Mouse (Mus musculus): Measurements from ENCODE around the gene Arid3c. TPM values are rescaled to one million over a fixed set of nuclear protein-coding genes. Genes with fewer than 3 reads are reported as not detected.
"Not testable (repeated sequence)": the region's sequence is repeated elsewhere in the genome, so short reads cannot be mapped to it uniquely, and the experiment has no call there.

Arid3c gene
- total and polyA plus RNA-seq, 3 experiments = not detected

DNA sequence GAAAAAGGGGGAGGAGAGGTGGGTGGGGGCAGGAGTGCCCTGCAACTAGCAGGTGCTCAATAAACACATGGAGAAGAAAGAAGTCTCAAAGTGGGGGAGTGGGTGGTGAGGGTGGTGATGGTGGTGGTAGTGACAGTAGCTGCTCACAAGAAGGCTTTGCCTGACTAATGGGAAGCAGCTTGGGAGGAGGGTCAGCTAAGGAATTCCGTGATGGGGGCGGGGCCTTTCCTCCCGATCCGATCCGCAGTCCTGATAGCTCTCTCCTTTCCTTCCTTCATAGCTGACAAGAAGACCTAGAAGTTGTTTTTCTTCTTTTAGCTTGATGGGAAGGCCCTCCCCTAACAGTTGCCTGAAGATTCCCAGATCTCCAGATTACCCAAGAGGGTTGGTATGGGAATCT lies 26.3 kb downstream of the Arid3c start:
- in situ Hi-C loops (cut with MboI; ENCODE audit: low pct_ligation_motif_present, low pct_unique_long_range_greater_than_20kb, low sequenced_read_pairs) (no loop called here), dilution Hi-C loops (cut with MboI; ENCODE audit: extremely low pct_ligation_motif_present, extremely low pct_unique_long_range_greater_than_20kb, low sequenced_read_pairs) (no loop called here)
- H3K27ac ChIP-seq (ENCODE audit: insufficient read depth, low read depth) = no peak overlapping the region
- no peaks in the 10 kb centered on the region for H3K36me3 ChIP-seq (replicated peaks in 1 of 2; ENCODE audit: control insufficient read depth in 1 of 2, insufficient read depth in 1 of 2, low read length in 1 of 2)
- no peaks in the 10 kb centered on the region for H3K79me2 ChIP-seq (replicated peaks; ENCODE audit: control insufficient read depth, extremely low read depth, insufficient read depth, poor library complexity, severe bottlenecking)
- H3K4me2 ChIP-seq (ENCODE audit: insufficient read depth, low read depth, poor library complexity, severe bottlenecking) = no peak overlapping the region
- peaks cover 7 to 18% of the 10 kb centered on the region in 2 experiments for H3K4me1 ChIP-seq (ENCODE audit: control insufficient read depth in 1 of 2, insufficient read depth in 2 of 2)
- no peak for DNase-seq (ENCODE audit: extremely low read depth)
- no peak overlapping the region for H3K4me3 ChIP-seq (replicated peaks in 1 of 3; ENCODE audit: low read depth in 2 of 3, low read length in 2 of 3, poor library complexity in 1 of 3)
- no peak overlapping the region for H3K9ac ChIP-seq (ENCODE audit: insufficient read depth, low read depth)
- H3K9me3 ChIP-seq (replicated peaks; ENCODE audit: low read length) = no peaks in the 10 kb centered on the region
- no peak for TF ChIP-seq RAD21 (IDR thresholded peaks at IDR 0.05; ENCODE audit: low read depth, low read length)
- TF ChIP-seq ZC3H11A (IDR thresholded peaks at IDR 0.05; ENCODE audit: low read depth, low read length) = no peak
- TF ChIP-seq CHD2 (IDR thresholded peaks at IDR 0.05; ENCODE audit: low read length) = no peak
- TF ChIP-seq CTCF (conservative IDR thresholded peaks at IDR 0.05 in 1 of 2, IDR thresholded peaks at IDR 0.05 in 1 of 2; ENCODE audit: low read depth in 2 of 2, low read length in 2 of 2) = no peak
- no peak for TF ChIP-seq TCF12 (IDR thresholded peaks at IDR 0.05; ENCODE audit: low read depth, low read length)
- TF ChIP-seq TBP (conservative IDR thresholded peaks at IDR 0.05; ENCODE audit: low read depth, low read length) = no peak
- TF ChIP-seq ZNF384 (IDR thresholded peaks at IDR 0.05; ENCODE audit: low read depth, low read length) = no peak
- no peak for TF ChIP-seq MXI1 (IDR thresholded peaks at IDR 0.05; ENCODE audit: low read depth, low read length)
- no peak for TF ChIP-seq MEF2A (IDR thresholded peaks at IDR 0.05; ENCODE audit: borderline replicate concordance, low read depth, low read length)
- no peak for TF ChIP-seq HCFC1 (IDR thresholded peaks at IDR 0.05; ENCODE audit: low read depth, low read length)
- no peak for TF ChIP-seq ZKSCAN1 (IDR thresholded peaks at IDR 0.05; ENCODE audit: borderline replicate concordance, low read depth, low read length)
- no peak for TF ChIP-seq GABPA (IDR thresholded peaks at IDR 0.05; ENCODE audit: insufficient replicate concordance, low read depth, low read length)
- no peak for TF ChIP-seq KAT2A (IDR thresholded peaks at IDR 0.05; ENCODE audit: insufficient replicate concordance, low read length)
- no peak for TF ChIP-seq MAX (IDR thresholded peaks at IDR 0.05; ENCODE audit: low read length)
- no peak for TF ChIP-seq BHLHE40 (IDR thresholded peaks at IDR 0.05; ENCODE audit: low read depth, low read length)
- H3K27me3 ChIP-seq (replicated peaks) = peaks cover 48% of the 10 kb centered on the region

GRCm38 (mm10) chr4:41702226-41702625 lies 28.7 kb downstream of the Arid3c start:
- dilution Hi-C loops (cut with MboI; ENCODE audit: extremely low pct_ligation_motif_present, extremely low pct_unique_long_range_greater_than_20kb, low sequenced_read_pairs); H3K4me3 ChIP-seq (replicated peaks in 1 of 3; ENCODE audit: low read depth in 2 of 3, low read length in 2 of 3, poor library complexity in 1 of 3); H3K4me2 ChIP-seq (ENCODE audit: insufficient read depth, low read depth, poor library complexity, severe bottlenecking); H3K27ac ChIP-seq (ENCODE audit: insufficient read depth, low read depth); DNase-seq (ENCODE audit: extremely low read depth); H3K36me3 ChIP-seq (replicated peaks in 1 of 2; ENCODE audit: control insufficient read depth in 1 of 2, insufficient read depth in 1 of 2, low read length in 1 of 2); H3K9me3 ChIP-seq (replicated peaks; ENCODE audit: low read length); H3K9ac ChIP-seq (ENCODE audit: insufficient read depth, low read depth); in situ Hi-C loops (cut with MboI; ENCODE audit: low pct_ligation_motif_present, low pct_unique_long_range_greater_than_20kb, low sequenced_read_pairs); H3K79me2 ChIP-seq (replicated peaks; ENCODE audit: control insufficient read depth, extremely low read depth, insufficient read depth, poor library complexity, severe bottlenecking): not testable (repeated sequence)
- Histone ChIP-seq H3K4me1 (ENCODE audit: control insufficient read depth in 1 of 2, insufficient read depth in 2 of 2) (peaks cover 4 to 13% of the 10 kb centered on the region in 2 experiments), H3K27me3 (replicated peaks) (peaks cover 40% of the 10 kb centered on the region)

DNA sequence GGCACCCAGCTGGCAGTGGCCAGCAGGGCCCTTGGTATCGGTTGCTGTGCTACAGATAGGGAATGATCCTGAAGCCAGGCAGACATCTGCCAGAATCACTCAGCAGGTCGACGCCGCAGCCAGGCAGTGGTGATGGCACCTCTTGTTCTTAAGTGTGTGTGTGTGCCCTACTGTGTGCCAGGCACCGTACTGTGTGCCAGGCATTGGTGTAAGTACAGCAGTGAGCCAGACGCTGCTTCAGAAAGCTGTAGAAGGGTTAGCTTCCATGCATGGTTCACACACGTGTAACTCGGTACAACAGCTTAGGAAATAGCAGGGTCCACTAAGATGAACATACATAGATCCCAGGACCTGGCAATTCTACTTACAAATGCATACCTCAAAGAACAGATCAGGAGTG lies 30.7 kb downstream of the Arid3c start:
- dilution Hi-C loops (cut with MboI; ENCODE audit: extremely low pct_ligation_motif_present, extremely low pct_unique_long_range_greater_than_20kb, low sequenced_read_pairs); H3K4me2 ChIP-seq (ENCODE audit: insufficient read depth, low read depth, poor library complexity, severe bottlenecking); H3K4me1 ChIP-seq (ENCODE audit: control insufficient read depth in 1 of 2, insufficient read depth in 2 of 2); H3K9me3 ChIP-seq (replicated peaks; ENCODE audit: low read length); H3K9ac ChIP-seq (ENCODE audit: insufficient read depth, low read depth); DNase-seq (ENCODE audit: extremely low read depth); H3K4me3 ChIP-seq (replicated peaks in 1 of 3; ENCODE audit: low read depth in 2 of 3, low read length in 2 of 3, poor library complexity in 1 of 3); in situ Hi-C loops (cut with MboI; ENCODE audit: low pct_ligation_motif_present, low pct_unique_long_range_greater_than_20kb, low sequenced_read_pairs); H3K36me3 ChIP-seq (replicated peaks in 1 of 2; ENCODE audit: control insufficient read depth in 1 of 2, insufficient read depth in 1 of 2, low read length in 1 of 2); H3K79me2 ChIP-seq (replicated peaks; ENCODE audit: control insufficient read depth, extremely low read depth, insufficient read depth, poor library complexity, severe bottlenecking); H3K27ac ChIP-seq (ENCODE audit: insufficient read depth, low read depth): not testable (repeated sequence)
- H3K27me3 ChIP-seq (replicated peaks) = peaks cover 22% of the 10 kb centered on the region

DNA sequence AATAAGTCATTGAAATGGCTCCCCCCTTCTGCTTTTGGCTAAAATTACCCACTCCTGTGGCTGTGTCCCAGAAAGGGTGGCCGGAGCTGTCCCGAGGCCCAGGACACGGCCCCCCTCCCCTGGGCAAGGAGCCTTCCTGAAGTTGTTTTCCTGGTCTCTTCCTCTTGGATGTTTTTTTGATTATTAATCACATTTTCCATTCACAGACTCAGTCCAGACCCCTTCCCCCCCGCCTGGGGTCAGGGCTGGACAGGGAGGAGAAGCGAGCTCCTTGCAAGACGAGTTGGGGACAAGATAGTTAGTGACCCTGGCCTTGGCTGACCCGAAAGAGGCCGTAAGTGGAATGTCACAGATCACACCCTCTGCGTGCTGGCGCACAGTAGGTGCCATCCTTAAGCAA lies 31.2 kb downstream of the Arid3c start, which contains the start of gene Il11ra1:
TSS of gene Il11ra1 (plus strand) at position 207 of the 400 bp plus-strand sequence.
- H3K36me3 ChIP-seq (replicated peaks in 1 of 2; ENCODE audit: control insufficient read depth in 1 of 2, insufficient read depth in 1 of 2, low read length in 1 of 2); H3K79me2 ChIP-seq (replicated peaks; ENCODE audit: control insufficient read depth, extremely low read depth, insufficient read depth, poor library complexity, severe bottlenecking); H3K4me1 ChIP-seq (ENCODE audit: control insufficient read depth in 1 of 2, insufficient read depth in 2 of 2); H3K9ac ChIP-seq (ENCODE audit: insufficient read depth, low read depth); H3K27ac ChIP-seq (ENCODE audit: insufficient read depth, low read depth); in situ Hi-C loops (cut with MboI; ENCODE audit: low pct_ligation_motif_present, low pct_unique_long_range_greater_than_20kb, low sequenced_read_pairs); H3K4me3 ChIP-seq (replicated peaks in 1 of 3; ENCODE audit: low read depth in 2 of 3, low read length in 2 of 3, poor library complexity in 1 of 3); DNase-seq (ENCODE audit: extremely low read depth); H3K9me3 ChIP-seq (replicated peaks; ENCODE audit: low read length); H3K4me2 ChIP-seq (ENCODE audit: insufficient read depth, low read depth, poor library complexity, severe bottlenecking); dilution Hi-C loops (cut with MboI; ENCODE audit: extremely low pct_ligation_motif_present, extremely low pct_unique_long_range_greater_than_20kb, low sequenced_read_pairs): not testable (repeated sequence)
- peaks cover 17% of the 10 kb centered on the region for H3K27me3 ChIP-seq (replicated peaks)

All from CH12.LX (cell line).